Mouse (Mus musculus): Measurements from ENCODE around the gene Setd5. TPM values are rescaled to one million over a fixed set of nuclear protein-coding genes. Genes with fewer than 3 reads are reported as not detected.

Setd5 gene
- total and polyA plus RNA-seq, 3 experiments, result 14.6 to 33.5 (median 31.1) TPM

DNA sequence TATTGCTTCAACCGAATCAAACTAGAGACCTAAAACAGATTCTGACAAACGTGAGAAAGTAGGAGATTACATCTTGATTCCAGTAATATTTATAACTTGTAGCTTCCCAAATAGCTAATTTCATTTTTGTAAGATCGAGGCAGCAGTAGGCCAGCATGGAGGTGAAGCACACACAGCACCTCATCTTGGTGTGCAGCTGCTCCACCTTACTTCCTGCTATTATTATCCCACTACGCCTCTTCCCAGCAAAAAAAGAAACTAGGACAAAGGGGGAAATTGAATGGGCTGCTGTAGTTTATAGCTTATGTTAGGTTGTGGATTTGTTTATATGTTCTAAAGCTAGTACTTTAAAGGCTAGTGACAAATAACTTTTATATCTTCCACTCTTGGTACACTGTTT, 7.4 kb downstream of the Setd5 start:
- peaks cover 12% of the 10 kb centered on the region for H3K4me1 ChIP-seq (ENCODE audit: control insufficient read depth, insufficient read depth, low read length)
- H3K4me3 ChIP-seq, result no peak overlapping the region
- DNase-seq, result no peak
- intact Hi-C loops (cut with DNase I), result no loop called here
- TF ChIP-seq CTCF (IDR thresholded peaks at IDR 0.05) (no peak), EP300 (IDR thresholded peaks at IDR 0.05; ENCODE audit: insufficient read depth, low read depth, low read length) (no peak), POLR2A (IDR thresholded peaks at IDR 0.05; ENCODE audit: insufficient read depth, low read depth, low read length) (no peak)
- H3K79me2 ChIP-seq (replicated peaks; ENCODE audit: control insufficient read depth, insufficient read depth, low read length), result peaks cover 6% of the 10 kb centered on the region
- peaks cover 38% of the 10 kb centered on the region for H3K36me3 ChIP-seq (ENCODE audit: control insufficient read depth, insufficient read depth, low read length)
- 11% methylated on average over 4 of the region's 4 CpGs for WGBS
- H3K27me3 ChIP-seq (ENCODE audit: control insufficient read depth, insufficient read depth, low read length), result no peaks in the 10 kb centered on the region
- H3K27ac ChIP-seq, result peak overlapping the region; percentile 66
- H3K9ac ChIP-seq (ENCODE audit: low read depth, low read length), result no peak overlapping the region

DNA sequence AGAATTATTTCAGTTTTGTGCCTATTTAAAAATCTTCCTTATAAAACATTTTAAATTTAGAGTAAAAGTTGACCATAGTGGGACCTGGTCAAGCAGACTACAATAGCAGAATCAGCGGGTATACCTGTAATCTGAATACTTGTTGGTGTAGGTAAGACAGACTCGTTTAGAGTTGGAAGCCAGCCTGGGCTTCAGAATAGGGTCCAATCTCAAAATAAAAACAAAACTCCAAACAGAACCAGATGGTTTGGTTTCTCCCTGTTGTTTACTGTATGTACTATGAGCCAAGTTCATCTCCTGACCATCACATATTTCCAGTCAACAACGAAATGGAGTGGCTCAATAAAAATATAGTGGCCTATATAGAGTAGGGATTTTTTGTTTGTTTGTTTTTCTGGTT, 16.0 kb downstream of the Setd5 start:
- WGBS, result 49% methylated on average over 3 of the region's 3 CpGs
- Histone ChIP-seq H3K4me1 (ENCODE audit: control insufficient read depth, insufficient read depth, low read length) (peaks cover 1% of the 10 kb centered on the region), H3K9ac (ENCODE audit: low read depth, low read length) (no peak overlapping the region), H3K27ac (no peak overlapping the region), H3K4me3 (no peak overlapping the region), H3K36me3 (ENCODE audit: control insufficient read depth, insufficient read depth, low read length) (peaks cover 15% of the 10 kb centered on the region), H3K79me2 (replicated peaks; ENCODE audit: control insufficient read depth, insufficient read depth, low read length) (peaks cover 2% of the 10 kb centered on the region), H3K27me3 (ENCODE audit: control insufficient read depth, insufficient read depth, low read length) (no peaks in the 10 kb centered on the region)
- intact Hi-C loops (cut with DNase I), result no loop called here
- no peak for DNase-seq
- TF ChIP-seq POLR2A (IDR thresholded peaks at IDR 0.05; ENCODE audit: insufficient read depth, low read depth, low read length), result no peak
- TF ChIP-seq EP300 (IDR thresholded peaks at IDR 0.05; ENCODE audit: insufficient read depth, low read depth, low read length), result no peak
- no peak for TF ChIP-seq CTCF (IDR thresholded peaks at IDR 0.05)

- H3K79me2 ChIP-seq (replicated peaks; ENCODE audit: control insufficient read depth, insufficient read depth, low read length), result peaks cover 2% of the 10 kb centered on the region; the same call in 1 of the 2 replicates
- DNase-seq, result no peak
- WGBS, result 62% methylated on average over 1 of the region's 1 CpGs
- H3K9ac ChIP-seq (ENCODE audit: low read depth, low read length), result no peak overlapping the region
- intact Hi-C loops (cut with DNase I), result no loop called here
- peaks cover 6% of the 10 kb centered on the region for H3K4me1 ChIP-seq (ENCODE audit: control insufficient read depth, insufficient read depth, low read length)
- H3K27ac ChIP-seq, result no peak overlapping the region
- H3K27me3 ChIP-seq (ENCODE audit: control insufficient read depth, insufficient read depth, low read length), result no peaks in the 10 kb centered on the region
- no peak overlapping the region for H3K4me3 ChIP-seq
- no peak for TF ChIP-seq EP300 (IDR thresholded peaks at IDR 0.05; ENCODE audit: insufficient read depth, low read depth, low read length)
- TF ChIP-seq CTCF (IDR thresholded peaks at IDR 0.05), result no peak
- TF ChIP-seq POLR2A (IDR thresholded peaks at IDR 0.05; ENCODE audit: insufficient read depth, low read depth, low read length), result no peak
- peaks cover 25% of the 10 kb centered on the region for H3K36me3 ChIP-seq (ENCODE audit: control insufficient read depth, insufficient read depth, low read length)
These were observed 18.4 kb downstream of the Setd5 start for GRCm38 (mm10) chr6:113095547-113095946.

- 70% methylated on average over 5 of the region's 5 CpGs for WGBS
- H3K4me1 ChIP-seq (ENCODE audit: control insufficient read depth, insufficient read depth, low read length), result peaks cover 10% of the 10 kb centered on the region
- H3K9ac ChIP-seq (ENCODE audit: low read depth, low read length), result no peak overlapping the region
- intact Hi-C loops (cut with DNase I), result loop anchor here (2.0 kb wide), 1 partner anchor 19 kb away; no protein-coding TSS in a partner anchor
- peaks cover 2% of the 10 kb centered on the region; the same call in 1 of the 2 replicates for H3K79me2 ChIP-seq (replicated peaks; ENCODE audit: control insufficient read depth, insufficient read depth, low read length)
- H3K27me3 ChIP-seq (ENCODE audit: control insufficient read depth, insufficient read depth, low read length), result no peaks in the 10 kb centered on the region
- peaks cover 37% of the 10 kb centered on the region for H3K36me3 ChIP-seq (ENCODE audit: control insufficient read depth, insufficient read depth, low read length)
- no peak overlapping the region for H3K4me3 ChIP-seq
- TF ChIP-seq CTCF (IDR thresholded peaks at IDR 0.05) (no peak), POLR2A (IDR thresholded peaks at IDR 0.05; ENCODE audit: insufficient read depth, low read depth, low read length) (no peak), EP300 (IDR thresholded peaks at IDR 0.05; ENCODE audit: insufficient read depth, low read depth, low read length) (no peak)
- DNase-seq, result peak in 1 of 2 experiments; percentile 20
- H3K27ac ChIP-seq, result no peak overlapping the region
These were observed 20.5 kb downstream of the Setd5 start for GRCm38 (mm10) chr6:113097662-113098061.

GRCm38 (mm10) chr6:113099640-113100289, 22.6 kb downstream of the Setd5 start:
- intact Hi-C loops (cut with DNase I), result loop anchor here (2.0 kb wide), 1 partner anchor 21 kb away; no protein-coding TSS in a partner anchor
- no peaks in the 10 kb centered on the region for H3K27me3 ChIP-seq (ENCODE audit: control insufficient read depth, insufficient read depth, low read length)
- H3K36me3 ChIP-seq (ENCODE audit: control insufficient read depth, insufficient read depth, low read length), result peaks cover 35% of the 10 kb centered on the region
- H3K4me1 ChIP-seq (ENCODE audit: control insufficient read depth, insufficient read depth, low read length), result peaks cover 10% of the 10 kb centered on the region
- H3K27ac ChIP-seq, result peak overlapping the region; percentile 21
- TF ChIP-seq POLR2A (IDR thresholded peaks at IDR 0.05; ENCODE audit: insufficient read depth, low read depth, low read length) (peak; percentile 37; the same call in 1 of the 2 replicates), EP300 (IDR thresholded peaks at IDR 0.05; ENCODE audit: insufficient read depth, low read depth, low read length) (peak; percentile 91), CTCF (IDR thresholded peaks at IDR 0.05) (no peak)
- WGBS, result 6% methylated on average over 5 of the region's 5 CpGs
- peaks cover 2% of the 10 kb centered on the region; the same call in 1 of the 2 replicates for H3K79me2 ChIP-seq (replicated peaks; ENCODE audit: control insufficient read depth, insufficient read depth, low read length)
- peak; percentile 86 to 91 for DNase-seq
- H3K4me3 ChIP-seq, result no peak overlapping the region
- H3K9ac ChIP-seq (ENCODE audit: low read depth, low read length), result no peak overlapping the region

DNA sequence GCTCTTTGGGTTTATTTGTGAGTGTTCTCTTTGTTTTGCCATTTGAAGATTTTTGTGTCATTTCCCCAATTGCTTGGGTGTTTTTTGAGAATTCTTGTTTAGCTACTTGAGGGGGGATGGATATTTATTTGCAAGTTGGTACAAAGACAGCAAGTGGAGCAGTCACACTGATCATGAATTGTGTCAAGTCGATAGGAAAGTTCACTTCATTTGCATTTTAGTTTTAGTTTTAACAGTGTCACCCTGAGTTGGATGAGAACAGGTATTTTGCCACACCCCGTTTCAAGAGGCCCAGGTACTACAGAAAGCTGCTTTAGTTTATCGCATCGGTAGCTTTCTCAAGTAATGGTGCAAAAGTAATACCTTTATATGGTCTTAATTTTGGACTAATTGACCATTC, 25.4 kb downstream of the Setd5 start:
- Histone ChIP-seq H3K36me3 (ENCODE audit: control insufficient read depth, insufficient read depth, low read length) (peaks cover 33% of the 10 kb centered on the region), H3K4me1 (ENCODE audit: control insufficient read depth, insufficient read depth, low read length) (peaks cover 8% of the 10 kb centered on the region), H3K27ac (no peak overlapping the region), H3K4me3 (no peak overlapping the region), H3K27me3 (ENCODE audit: control insufficient read depth, insufficient read depth, low read length) (no peaks in the 10 kb centered on the region), H3K9ac (ENCODE audit: low read depth, low read length) (no peak overlapping the region), H3K79me2 (replicated peaks; ENCODE audit: control insufficient read depth, insufficient read depth, low read length) (no peaks in the 10 kb centered on the region; the same call in 1 of the 2 replicates)
- intact Hi-C loops (cut with DNase I), result loop anchor here (2.0 kb wide), 1 partner anchor 64 kb away; no protein-coding TSS in a partner anchor
- no peak for DNase-seq
- TF ChIP-seq EP300 (IDR thresholded peaks at IDR 0.05; ENCODE audit: insufficient read depth, low read depth, low read length), result no peak
- WGBS, result 86% methylated on average over 4 of the region's 4 CpGs

Measured in heart, adult 2 months (tissue).